Mouse (Mus musculus) heart, postnatal 0 days (tissue): Measurements from ENCODE around the gene Arhgef12.
A peak's percentile ranks its signal among the peaks of the same experiment; 100 is the strongest.

Experiments
- CTCF ChIP-seq: IDR thresholded peaks from 2 replicates; pipeline ENCODE4 v1.5.1; 2016; ENCODE audit warnings: antibody characterized with exemption, control low read depth, low read depth
- EP300 ChIP-seq: IDR thresholded peaks from 2 replicates; pipeline ENCODE4 v1.6.1; 2016; ENCODE audit warnings: antibody characterized with exemption, low read depth

DNA sequence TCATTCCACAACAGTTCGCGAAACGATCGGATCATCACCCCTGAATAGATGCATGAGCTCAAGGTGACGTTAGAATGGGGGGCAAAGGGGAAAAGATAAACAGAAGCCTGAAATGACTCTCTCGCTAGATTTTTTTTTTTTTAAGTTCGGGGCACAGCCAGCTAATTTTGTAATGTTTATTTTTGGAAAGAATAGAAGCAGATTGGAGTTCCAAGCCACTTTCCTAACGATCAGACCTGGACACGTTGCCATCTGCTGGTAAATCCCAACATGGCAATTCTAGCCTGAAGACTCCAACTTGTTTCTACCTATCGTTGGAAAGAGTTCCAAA lies at the start of gene Arhgef12:
- peak; percentile 81 for TF ChIP-seq CTCF
- peak; percentile 69 for TF ChIP-seq EP300
